Mouse (Mus musculus) forebrain, embryonic 16.5 days (tissue): Measurements from ENCODE around the gene Kcnj6. TPM values are rescaled to one million over a fixed set of nuclear protein-coding genes. Genes with fewer than 3 reads are reported as not detected.
A peak's percentile ranks its signal among the peaks of the same experiment; 100 is the strongest.

ENCODE experiments used
- ATAC-seq: fragments of 200-750 bp; cut with Nextera tagmentation; 2 replicates; pipeline ENCODE4 v1.8.0; 2017; ENCODE audit warnings: mild to moderate bottlenecking, moderate library complexity
- H3K27ac ChIP-seq: fragments of 300-500 bp; sonication (generic); 2 replicates; pipeline ENCODE4 v1.5.1; 2014; ENCODE audit warnings: low read length, control low read depth
- H3K27me3 ChIP-seq: fragments of 300-500 bp; sonication (generic); replicated peaks from 2 replicates; pipeline ENCODE4 v1.6.1; 2014; ENCODE audit warnings: low read length; ENCODE audit not compliant: control insufficient read depth, insufficient read depth
- H3K36me3 ChIP-seq: fragments of 300-500 bp; sonication (generic); 2 replicates; pipeline ENCODE4 v1.6.1; 2014; ENCODE audit not compliant: control insufficient read depth, insufficient read depth
- H3K4me1 ChIP-seq: fragments of 300-500 bp; sonication (generic); replicated peaks from 2 replicates; pipeline ENCODE4 v1.6.1; 2014; ENCODE audit warnings: low read length; ENCODE audit not compliant: control insufficient read depth, insufficient read depth
- H3K4me2 ChIP-seq: fragments of 300-500 bp; sonication (generic); 2 replicates; pipeline ENCODE4 v1.6.1; 2014; ENCODE audit warnings: mild to moderate bottlenecking, low read length, control low read depth
- H3K4me3 ChIP-seq: fragments of 300-500 bp; sonication (generic); replicated peaks from 2 replicates; pipeline ENCODE4 v1.5.1; 2014; ENCODE audit warnings: mild to moderate bottlenecking, low read length, control low read depth
- H3K9ac ChIP-seq: fragments of 300-500 bp; sonication (generic); replicated peaks from 2 replicates; pipeline ENCODE4 v1.6.1; 2014; ENCODE audit warnings: low read depth, low read length, control low read depth
- H3K9me3 ChIP-seq: fragments of 300-500 bp; sonication (generic); 2 replicates; pipeline ENCODE4 v1.6.1; 2016; ENCODE audit warnings: low read length; ENCODE audit not compliant: control insufficient read depth
- WGBS: fragments of 180-500 bp; shearing (Covaris S2); extraction: QIAGEN DNeasy Blood & Tissue Kit; methylation state at CpG from one replicate; pipeline ENCODE4 v1.1.7; 2014; 5-methylcytosine and 5-hydroxymethylcytosine counted together
- polyA plus RNA-seq: library from polyadenylated mRNA; unstranded; fragments of >200 nt; fragmentation: Nextera tagmentation; extraction: Ambion mirVana; gene quantifications from 2 replicates; pipeline ENCODE4 v1.2.1, GENCODE M21; 2015

Gene Kcnj6
- polyA plus RNA-seq, 1 experiment from 2014 or later, result 1.8 TPM

GRCm38 (mm10) chr16:94783696-94784095 lies 213.8 kb downstream of the Kcnj6 start:
- H3K4me3 ChIP-seq, result no peak overlapping the region
- H3K4me2 ChIP-seq, result no peak overlapping the region
- H3K4me1 ChIP-seq, result no peaks in the 10 kb centered on the region; the same call in 1 of the 2 replicates
- WGBS, result 60% methylated on average over 7 of the region's 7 CpGs
- H3K27me3 ChIP-seq, result no peaks in the 10 kb centered on the region
- no peak overlapping the region for H3K27ac ChIP-seq
- no peaks in the 10 kb centered on the region for H3K9me3 ChIP-seq
- H3K36me3 ChIP-seq, result no peaks in the 10 kb centered on the region
- no peak overlapping the region for H3K9ac ChIP-seq
- no peak for ATAC-seq

- H3K4me1 ChIP-seq, result no peaks in the 10 kb centered on the region
- no peak overlapping the region for H3K4me3 ChIP-seq
- 78% methylated on average over 24 of the region's 24 CpGs for WGBS
- H3K4me2 ChIP-seq, result no peak overlapping the region
- no peaks in the 10 kb centered on the region for H3K27me3 ChIP-seq
- no peak overlapping the region for H3K27ac ChIP-seq
- H3K9ac ChIP-seq, result no peak overlapping the region
- H3K36me3 ChIP-seq, result no peaks in the 10 kb centered on the region
- H3K9me3 ChIP-seq, result no peaks in the 10 kb centered on the region
- ATAC-seq, result no peak
These were observed 215.2 kb downstream of the Kcnj6 start for GRCm38 (mm10) chr16:94782110-94782946.

GRCm38 (mm10) chr16:94773928-94774327 lies 223.6 kb downstream of the Kcnj6 start:
- Histone ChIP-seq H3K4me3 (no peak overlapping the region), H3K27ac (no peak overlapping the region), H3K36me3 (no peaks in the 10 kb centered on the region), H3K4me1 (no peaks in the 10 kb centered on the region), H3K4me2 (no peak overlapping the region), H3K9ac (no peak overlapping the region), H3K9me3 (no peaks in the 10 kb centered on the region), H3K27me3 (no peaks in the 10 kb centered on the region)
- 73% methylated on average over 5 of the region's 5 CpGs for WGBS
- no peak for ATAC-seq

GRCm38 (mm10) chr16:94767606-94768005 lies 229.9 kb downstream of the Kcnj6 start:
- Histone ChIP-seq H3K27me3 (no peaks in the 10 kb centered on the region), H3K9ac (no peak overlapping the region), H3K27ac (no peak overlapping the region), H3K4me2 (no peak overlapping the region), H3K36me3 (no peaks in the 10 kb centered on the region), H3K4me1 (no peaks in the 10 kb centered on the region; the same call in 1 of the 2 replicates), H3K9me3 (no peaks in the 10 kb centered on the region), H3K4me3 (no peak overlapping the region)
- ATAC-seq, result no peak
- 82% methylated on average over 6 of the region's 6 CpGs for WGBS

GRCm38 (mm10) chr16:94765129-94765528 lies 232.4 kb downstream of the Kcnj6 start:
- no peak overlapping the region for H3K9ac ChIP-seq
- H3K4me3 ChIP-seq, result no peak overlapping the region
- H3K27me3 ChIP-seq, result no peaks in the 10 kb centered on the region
- no peak overlapping the region for H3K4me2 ChIP-seq
- no peaks in the 10 kb centered on the region for H3K36me3 ChIP-seq
- H3K27ac ChIP-seq, result no peak overlapping the region
- no peaks in the 10 kb centered on the region; the same call in 1 of the 2 replicates for H3K4me1 ChIP-seq
- no peaks in the 10 kb centered on the region for H3K9me3 ChIP-seq
- peak; percentile 38; the same call in 1 of the 2 replicates for ATAC-seq
- 22% methylated on average over 8 of the region's 8 CpGs for WGBS

GRCm38 (mm10) chr16:94760732-94761131 lies 236.8 kb downstream of the Kcnj6 start:
- Histone ChIP-seq H3K4me2 (no peak overlapping the region), H3K4me1 (no peaks in the 10 kb centered on the region; the same call in 1 of the 2 replicates), H3K9me3 (no peaks in the 10 kb centered on the region), H3K27me3 (no peaks in the 10 kb centered on the region), H3K36me3 (no peaks in the 10 kb centered on the region), H3K27ac (no peak overlapping the region), H3K4me3 (no peak overlapping the region), H3K9ac (no peak overlapping the region)
- ATAC-seq, result no peak
- WGBS, result 44% methylated on average over 8 of the region's 11 CpGs

GRCm38 (mm10) chr16:94759761-94760160 lies 237.7 kb downstream of the Kcnj6 start:
- no peak overlapping the region for H3K27ac ChIP-seq
- ATAC-seq, result no peak
- 81% methylated on average over 5 of the region's 5 CpGs for WGBS
- H3K4me1 ChIP-seq, result no peaks in the 10 kb centered on the region
- no peaks in the 10 kb centered on the region for H3K27me3 ChIP-seq
- no peaks in the 10 kb centered on the region for H3K36me3 ChIP-seq
- H3K4me2 ChIP-seq, result no peak overlapping the region
- no peaks in the 10 kb centered on the region for H3K9me3 ChIP-seq
- H3K4me3 ChIP-seq, result no peak overlapping the region
- no peak overlapping the region for H3K9ac ChIP-seq

- Histone ChIP-seq H3K4me1 (peaks cover 4% of the 10 kb centered on the region), H3K27me3 (no peaks in the 10 kb centered on the region), H3K4me3 (no peak overlapping the region), H3K9ac (no peak overlapping the region), H3K36me3 (no peaks in the 10 kb centered on the region), H3K4me2 (no peak overlapping the region), H3K27ac (no peak overlapping the region), H3K9me3 (no peaks in the 10 kb centered on the region)
- 78% methylated on average over 3 of the region's 3 CpGs for WGBS
- no peak for ATAC-seq
These were observed 238.9 kb downstream of the Kcnj6 start for GRCm38 (mm10) chr16:94758606-94759005.

GRCm38 (mm10) chr16:94756352-94756751 lies 241.1 kb downstream of the Kcnj6 start:
- Histone ChIP-seq H3K27ac (no peak overlapping the region), H3K36me3 (no peaks in the 10 kb centered on the region), H3K4me1 (peaks cover 10% of the 10 kb centered on the region), H3K4me2 (no peak overlapping the region), H3K27me3 (no peaks in the 10 kb centered on the region), H3K4me3 (no peak overlapping the region), H3K9me3 (no peaks in the 10 kb centered on the region), H3K9ac (no peak overlapping the region)
- ATAC-seq, result no peak
- WGBS, result 79% methylated on average over 6 of the region's 6 CpGs
